Mouse (Mus musculus): ENCODE data around the gene Ankmy2.

Ankmy2 gene

GRCm38 (mm10) chr12:36156637-36157303 is at the start of gene Ankmy2:
Gene Ankmy2 (plus strand): TSS chr12:36157114.
- DNase-seq = peak; percentile 96

GRCm38 (mm10) chr12:36108442-36108841 is 48.5 kb upstream of the Ankmy2 start:
- no peak for DNase-seq

DNA sequence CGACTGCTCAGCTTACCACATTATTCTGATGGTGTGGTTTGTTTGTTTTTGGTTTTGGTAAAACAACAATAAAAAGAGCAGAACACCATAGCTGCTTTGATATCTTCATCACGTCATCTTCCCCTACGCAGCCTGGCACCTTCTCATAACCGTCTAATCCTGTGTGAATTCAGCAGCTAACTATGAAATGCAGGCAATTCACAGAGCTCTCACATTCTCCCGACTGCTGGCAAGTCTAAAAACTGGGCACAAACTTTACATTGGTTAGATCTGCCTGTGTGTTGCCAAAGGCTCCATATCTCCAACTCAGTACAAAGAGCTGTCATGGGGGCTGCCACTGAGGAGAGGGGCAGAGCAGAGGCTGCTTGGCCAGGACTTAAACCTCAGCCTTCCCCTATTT is 46.5 kb upstream of the Ankmy2 start:
- no peak for DNase-seq

GRCm38 (mm10) chr12:36111110-36111509 is 45.8 kb upstream of the Ankmy2 start:
- no peak for DNase-seq

DNA sequence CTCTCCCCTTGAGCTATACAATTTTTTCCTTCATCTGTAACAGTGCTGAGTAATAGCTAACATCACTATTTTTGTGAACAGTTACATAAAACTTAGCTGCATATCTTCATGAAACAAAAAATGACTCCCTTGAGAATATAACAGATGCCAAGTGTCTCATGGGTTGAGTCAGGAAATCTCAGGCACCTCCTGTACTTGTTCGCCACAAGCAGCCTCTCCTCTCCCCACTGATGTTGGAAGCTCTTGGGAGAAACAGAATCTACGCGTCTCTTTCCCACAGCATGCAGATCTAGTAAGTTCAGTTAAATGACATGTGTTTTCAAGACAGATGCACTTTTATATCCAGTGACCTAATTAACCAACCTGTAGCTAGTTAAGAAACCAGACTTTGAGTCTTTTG is 44.8 kb upstream of the Ankmy2 start:
- DNase-seq = no peak

DNA sequence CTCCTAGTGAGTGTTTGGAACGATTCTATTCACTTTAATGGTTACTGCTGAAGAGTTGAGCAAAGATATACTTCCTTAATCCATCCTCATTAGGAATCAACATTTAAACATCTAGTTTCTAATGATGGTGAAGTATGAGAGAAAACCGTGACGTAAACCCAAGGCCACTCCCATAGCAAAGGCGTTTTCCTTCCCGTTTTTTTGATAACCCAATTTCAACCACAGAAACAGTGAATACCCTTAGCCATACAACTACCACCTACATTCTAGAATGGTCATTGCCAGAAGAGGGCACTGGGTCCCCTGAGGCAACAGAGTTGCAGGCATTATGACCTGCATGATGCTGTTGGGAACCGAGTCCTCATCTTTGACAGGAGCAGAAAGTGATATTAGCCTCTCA is 39.8 kb upstream of the Ankmy2 start:
- no peak for DNase-seq

DNA sequence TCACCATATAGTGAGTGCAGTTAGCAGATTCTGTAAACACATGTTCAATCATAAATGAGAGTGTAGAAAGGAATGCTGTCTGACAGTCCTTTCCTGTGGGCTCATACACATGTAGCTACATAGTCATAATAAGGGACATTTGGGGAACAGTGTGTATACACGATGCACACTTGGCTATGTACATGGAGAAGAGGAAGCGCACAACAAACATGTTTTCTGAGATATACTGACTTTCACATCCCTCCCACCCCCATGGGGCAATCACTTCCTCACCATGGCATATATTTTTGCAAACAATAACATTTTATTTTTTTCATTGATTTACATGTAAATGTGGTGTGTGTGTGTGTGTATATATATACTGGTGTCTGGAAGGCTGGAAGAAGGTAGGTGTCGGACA is 37.7 kb upstream of the Ankmy2 start:
- no peak for DNase-seq

DNA sequence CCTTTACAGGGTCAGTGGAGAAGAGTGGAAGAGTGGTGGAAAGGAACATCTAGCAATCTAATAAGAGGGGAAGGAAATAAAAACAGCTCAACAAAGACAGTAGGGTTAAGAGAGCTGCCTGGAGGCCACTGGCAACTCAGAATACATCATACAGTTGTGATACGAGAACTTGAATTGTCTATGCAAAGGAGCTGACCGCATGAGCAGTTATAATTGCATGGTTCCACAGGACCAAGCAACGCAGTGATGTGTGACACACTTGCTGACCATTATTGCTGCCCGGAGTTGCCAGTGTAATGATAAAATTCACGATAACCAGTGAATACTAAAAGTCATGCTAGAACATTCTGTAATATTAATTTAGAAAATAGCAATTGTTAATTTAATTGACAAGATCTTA is 30.9 kb upstream of the Ankmy2 start:
- DNase-seq = no peak

DNA sequence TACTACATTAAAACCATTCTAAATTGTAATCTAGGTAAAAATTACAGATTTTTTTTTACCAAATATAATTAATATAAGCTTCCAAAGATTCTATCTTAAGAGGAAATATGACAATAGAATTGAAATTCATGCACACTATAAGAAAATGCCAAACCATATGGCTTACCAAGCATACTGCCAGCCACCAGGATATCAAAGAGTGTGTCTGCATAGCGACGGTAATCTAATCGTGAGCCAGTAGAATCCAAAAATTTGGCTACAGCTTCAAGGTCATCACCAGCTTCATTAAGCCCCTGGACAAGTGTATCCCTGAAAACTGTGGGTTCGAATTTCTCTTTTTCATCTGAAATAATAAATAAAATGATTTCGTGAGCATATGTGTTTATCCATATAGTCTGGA is 27.1 kb upstream of the Ankmy2 start:
- DNase-seq = no peak

DNA sequence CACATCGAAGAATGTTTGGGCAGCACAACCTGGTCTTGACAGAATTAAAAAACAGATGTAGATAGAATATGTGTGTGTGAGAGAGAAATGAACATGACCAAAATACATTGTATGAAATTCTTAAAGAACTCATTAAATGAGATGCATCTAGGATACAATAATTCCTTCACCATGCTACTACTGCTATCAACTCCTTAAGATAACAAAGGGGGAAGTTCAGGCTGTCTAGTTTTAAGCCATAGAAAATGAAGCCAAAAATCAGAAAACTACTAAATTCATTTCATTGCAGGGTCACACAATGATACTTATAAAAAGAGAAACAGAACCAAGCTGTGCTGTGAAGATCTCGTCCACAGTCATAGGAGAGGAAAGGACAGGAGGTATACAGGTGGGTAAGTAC is 24.7 kb upstream of the Ankmy2 start:
- DNase-seq = no peak

- DNase-seq = no peak
These were observed 24.2 kb upstream of the Ankmy2 start for GRCm38 (mm10) chr12:36132668-36133067.

- no peak for DNase-seq
These were observed 23.4 kb upstream of the Ankmy2 start for GRCm38 (mm10) chr12:36133547-36133946.

GRCm38 (mm10) chr12:36134111-36134510 is 22.8 kb upstream of the Ankmy2 start:
- no peak for DNase-seq

DNA sequence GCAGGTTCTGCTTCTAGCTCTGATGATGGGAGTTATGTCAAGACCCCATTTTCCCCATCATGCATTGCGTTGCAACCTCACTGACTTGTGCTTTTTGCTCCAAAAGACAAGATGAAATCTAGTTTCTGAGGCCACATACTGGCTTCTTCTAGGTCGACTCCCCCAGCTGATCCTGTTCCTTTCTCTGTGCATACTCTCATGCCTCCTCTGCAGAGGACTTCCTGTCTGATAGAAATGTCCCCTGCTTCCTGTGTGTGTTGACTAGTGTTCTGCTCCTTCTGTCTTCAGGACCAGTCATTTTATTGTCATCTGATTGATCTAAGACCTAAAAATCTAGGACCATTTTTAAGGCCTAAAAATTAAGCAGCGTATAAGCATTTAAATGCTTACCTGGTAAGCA is 21.5 kb upstream of the Ankmy2 start:
- no peak for DNase-seq

DNA sequence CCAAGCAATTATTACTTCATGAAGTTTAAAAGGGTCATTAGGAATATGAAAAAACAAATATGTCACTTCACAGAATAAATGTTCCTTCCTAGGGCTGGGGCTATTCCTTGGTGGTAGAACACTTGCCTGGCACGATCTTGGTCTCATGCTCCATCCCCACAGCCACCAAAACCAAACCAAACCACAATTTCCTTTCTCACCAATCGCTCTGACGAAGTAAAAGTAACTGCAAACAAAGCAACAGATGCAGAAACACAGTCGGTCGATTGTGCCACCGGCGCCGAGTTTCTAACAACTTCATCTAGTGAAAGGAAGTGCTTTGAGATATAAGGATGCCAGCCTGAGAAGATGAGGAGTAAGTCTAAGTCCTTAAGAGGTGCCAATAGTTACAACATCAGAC is 20.6 kb upstream of the Ankmy2 start:
- no peak for DNase-seq

DNA sequence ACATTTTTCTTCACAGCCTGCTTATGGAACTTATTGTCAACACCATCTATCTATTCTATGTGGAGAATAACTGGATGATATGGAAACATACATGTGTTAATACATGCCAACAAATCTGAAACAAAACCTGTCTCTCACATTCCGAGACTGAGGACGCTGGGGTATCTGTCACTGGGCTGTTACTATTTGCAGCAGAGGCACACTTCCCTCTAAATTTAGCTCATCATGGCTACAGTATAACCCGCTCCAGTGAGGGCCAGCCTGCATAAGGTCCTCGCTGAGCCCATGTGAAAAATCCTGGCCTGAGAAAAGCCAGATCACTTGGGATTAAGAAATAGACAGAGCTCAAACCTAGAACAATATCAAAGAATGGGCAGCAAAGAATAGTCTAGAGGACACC is 19.7 kb upstream of the Ankmy2 start:
- no peak for DNase-seq

GRCm38 (mm10) chr12:36140401-36140800 is 16.5 kb upstream of the Ankmy2 start:
- DNase-seq = peak; percentile 55

GRCm38 (mm10) chr12:36146230-36147011 is 10.5 kb upstream of the Ankmy2 start:
- DNase-seq = no peak

- DNase-seq = no peak
These were observed 6.6 kb upstream of the Ankmy2 start for GRCm38 (mm10) chr12:36150265-36150664.

DNA sequence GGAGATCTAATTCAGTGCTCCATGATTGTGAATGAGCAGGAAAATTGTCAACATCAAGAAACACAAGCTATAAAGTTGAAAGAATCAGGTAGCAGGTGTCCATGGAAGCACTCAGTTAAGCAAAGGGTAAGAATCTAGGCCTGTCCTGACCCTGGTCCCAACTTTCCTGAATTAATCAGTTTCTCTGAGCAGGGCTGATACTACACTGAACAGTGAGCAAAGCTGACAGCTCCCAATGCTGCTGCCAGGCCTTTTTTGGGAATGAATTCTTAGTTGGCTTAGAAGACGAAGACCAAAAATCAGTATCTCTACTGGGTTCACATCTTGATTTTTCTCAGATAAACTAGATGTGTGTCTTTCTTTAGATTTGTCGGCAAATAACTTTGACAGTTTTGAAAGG is 6.2 kb upstream of the Ankmy2 start:
- DNase-seq = no peak

DNA sequence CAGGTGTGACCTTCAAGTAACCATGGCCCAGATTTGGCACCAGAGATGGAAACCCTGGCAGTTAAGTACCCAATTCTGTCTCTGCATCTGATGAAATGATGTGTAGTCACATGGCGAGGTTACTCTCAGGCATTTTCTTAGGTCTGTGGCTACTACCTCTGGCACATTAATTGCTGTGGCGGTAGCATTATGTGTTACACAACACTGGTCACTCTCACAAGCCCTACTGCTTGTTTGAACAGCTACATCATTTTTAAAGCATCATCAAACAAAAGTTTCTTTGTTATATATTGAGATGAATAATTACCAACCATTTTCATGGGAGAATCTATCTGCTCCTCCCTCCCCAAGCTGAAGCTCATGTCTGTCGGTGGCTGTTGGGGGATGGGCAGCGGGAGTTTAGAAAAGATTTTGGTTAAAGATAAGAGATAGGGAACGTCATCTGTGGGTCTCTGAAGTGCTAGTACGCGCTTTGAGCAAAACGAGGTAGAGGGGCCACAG is 1.7 kb upstream of the Ankmy2 start:
- peak; percentile 25 for DNase-seq

GRCm38 (mm10) chr12:36156101-36156636 is 745 bp upstream of the Ankmy2 start:
- DNase-seq = no peak

DNA sequence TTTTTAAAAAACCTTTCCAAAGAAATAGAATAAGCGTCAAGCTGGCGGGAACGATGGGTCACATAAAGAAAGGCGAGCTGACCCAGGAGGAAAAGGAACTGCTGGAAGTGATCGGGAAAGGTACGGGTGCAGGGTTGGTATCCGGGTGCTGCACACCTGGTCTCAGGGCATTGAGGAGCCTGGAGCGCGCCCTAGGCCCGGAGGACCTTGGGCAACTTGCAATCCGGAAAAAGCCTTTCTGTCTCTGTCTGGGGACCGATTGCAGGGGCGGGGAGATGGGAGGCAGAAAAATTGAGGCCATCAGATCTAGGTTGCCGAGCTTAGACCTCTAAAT is 357 bp downstream of the Ankmy2 start:
- no peak for DNase-seq

DNA sequence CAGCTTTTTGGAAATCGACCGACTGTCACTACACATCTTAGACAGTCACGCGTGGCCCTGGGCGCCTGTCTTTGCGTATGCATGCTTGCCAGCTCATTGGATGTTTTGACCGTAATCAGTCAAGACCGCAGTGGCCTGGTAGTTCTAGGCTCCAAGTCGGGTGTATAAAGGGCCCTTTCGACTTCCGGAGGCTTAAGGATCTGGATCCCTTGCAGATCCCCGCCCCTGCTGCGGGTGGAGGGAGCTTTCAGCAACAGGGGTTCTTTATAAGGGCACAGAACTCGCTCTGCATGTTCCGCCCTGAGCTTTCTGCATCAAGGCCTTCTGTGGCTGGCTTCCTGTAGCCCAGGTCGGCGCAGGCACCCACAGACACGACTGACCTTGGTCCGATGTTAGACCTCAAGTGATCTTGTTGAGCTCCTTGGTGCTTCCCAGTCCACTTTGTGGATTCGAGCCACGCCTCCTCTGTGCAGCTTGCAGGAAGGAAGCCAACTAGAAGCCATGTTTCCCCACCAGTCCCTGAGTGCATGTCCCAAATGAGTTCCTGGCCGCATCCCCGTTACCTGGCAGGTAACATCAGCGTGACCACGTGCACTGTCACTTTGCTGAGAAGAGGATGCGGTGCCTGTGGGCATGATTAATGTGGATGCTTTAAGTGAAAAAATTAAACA is 859 bp downstream of the Ankmy2 start, which contains the start of gene Bzw2:
TSS of gene Bzw2 (minus strand) at position 443 of the 671 bp plus-strand sequence.
- DNase-seq = peak; percentile 85
